Mouse (Mus musculus) ES-Bruce4 (cell line): Measurements from ENCODE around the gene Ankrd17. TPM values are rescaled to one million over a fixed set of nuclear protein-coding genes. Genes with fewer than 3 reads are reported as not detected.

Source experiments
- H3K27ac ChIP-seq: 2 replicates; pipeline ENCODE4 v1.5.1; 2012; ENCODE audit warnings: low read length, inconsistent platforms; ENCODE audit not compliant: insufficient read depth
- H3K27me3 ChIP-seq: 2 replicates; pipeline ENCODE4 v1.6.1; 2012; ENCODE audit warnings: mild to moderate bottlenecking, low read length, inconsistent platforms; ENCODE audit not compliant: control insufficient read depth, poor library complexity, insufficient read depth, severe bottlenecking
- H3K36me3 ChIP-seq: 2 replicates; pipeline ENCODE4 v1.6.1; 2012; ENCODE audit warnings: inconsistent platforms, mild to moderate bottlenecking, low read length, moderate library complexity; ENCODE audit not compliant: control insufficient read depth, poor library complexity, insufficient read depth, severe bottlenecking
- H3K4me1 ChIP-seq: one replicate; pipeline ENCODE4 v1.8.1; 2011; ENCODE audit warnings: low read length; ENCODE audit not compliant: control insufficient read depth, insufficient read depth
- H3K4me3 ChIP-seq: 2 replicates; pipeline ENCODE4 v1.5.1; 2011; ENCODE audit warnings: low read depth, mild to moderate bottlenecking, low read length
- H3K9ac ChIP-seq: 2 replicates; pipeline ENCODE4 v1.6.1; 2012; ENCODE audit warnings: low read depth, mild to moderate bottlenecking, inconsistent platforms; ENCODE audit not compliant: poor library complexity, severe bottlenecking
- H3K9me3 ChIP-seq: replicated peaks from 2 replicates; pipeline ENCODE4 v1.6.1; 2012; ENCODE audit warnings: mild to moderate bottlenecking, low read length, inconsistent platforms; ENCODE audit not compliant: control insufficient read depth, poor library complexity, insufficient read depth, severe bottlenecking
- CTCF ChIP-seq: IDR thresholded peaks from one replicate; pipeline ENCODE4 v1.8.1; 2011; ENCODE audit warnings: low read depth, low read length
- EP300 ChIP-seq: IDR thresholded peaks from 2 replicates; pipeline ENCODE4 v1.6.1; 2011; ENCODE audit warnings: low read depth, low read length; ENCODE audit not compliant: insufficient read depth
- POLR2A ChIP-seq: IDR thresholded peaks from one replicate; pipeline ENCODE4 v1.8.1; 2011; ENCODE audit warnings: low read length; ENCODE audit not compliant: insufficient read depth
- polyA plus RNA-seq: library from polyadenylated mRNA; stranded (reverse); fragments of >200 nt; gene quantifications from 2 replicates; pipeline ENCODE4 v1.2.4, GENCODE M21; 2011; ENCODE audit warnings: low read depth; ENCODE audit not compliant: missing spikeins, insufficient read depth, insufficient read length

The Ankrd17 gene
- polyA plus RNA-seq, 1 experiment: 141 TPM

DNA sequence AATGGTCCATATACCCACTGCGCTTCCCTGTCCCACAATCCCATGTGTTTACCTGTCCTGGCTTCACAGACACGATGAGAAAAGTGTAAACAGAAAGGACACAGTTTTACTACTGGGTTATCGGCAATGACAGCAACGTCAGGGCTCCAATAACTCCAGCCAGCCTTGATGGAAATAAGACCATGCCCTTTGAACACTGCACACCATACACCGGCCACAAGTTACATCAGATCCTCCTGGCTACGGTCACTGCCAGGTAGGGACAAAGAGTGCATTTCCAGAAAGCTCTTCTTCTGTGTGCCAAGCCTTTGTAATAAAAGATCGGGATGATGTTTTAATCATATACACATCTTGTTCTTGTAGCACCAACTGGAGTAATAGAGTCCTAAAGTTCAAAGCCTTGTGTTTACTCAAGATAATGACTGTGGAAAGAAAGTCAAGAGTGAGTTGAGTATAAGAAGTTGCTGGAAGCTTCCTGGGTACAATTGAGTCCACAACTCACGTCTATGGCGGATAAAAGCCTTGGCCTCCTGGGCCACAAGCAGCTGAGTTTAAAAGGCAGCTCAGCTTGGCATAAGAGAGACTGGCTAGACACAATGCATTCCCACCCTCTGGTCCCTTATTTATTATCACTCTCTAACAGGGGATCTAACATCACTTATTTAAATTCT lies 163.8 kb downstream of the Ankrd17 start:
- Histone ChIP-seq H3K9ac (no peak overlapping the region), H3K4me1 (no peaks in the 10 kb centered on the region), H3K4me3 (no peak overlapping the region), H3K27ac (no peak overlapping the region), H3K36me3 (no peaks in the 10 kb centered on the region), H3K27me3 (no peaks in the 10 kb centered on the region), H3K9me3 (no peaks in the 10 kb centered on the region)
- TF ChIP-seq POLR2A: no peak
- no peak for TF ChIP-seq CTCF
- no peak for TF ChIP-seq EP300

GRCm38 (mm10) chr5:90199922-90200632 lies 166.3 kb downstream of the Ankrd17 start:
- Histone ChIP-seq H3K9ac (no peak overlapping the region), H3K9me3 (no peaks in the 10 kb centered on the region), H3K27ac (no peak overlapping the region), H3K36me3 (no peaks in the 10 kb centered on the region), H3K4me3 (no peak overlapping the region), H3K4me1 (no peaks in the 10 kb centered on the region), H3K27me3 (no peaks in the 10 kb centered on the region)
- TF ChIP-seq POLR2A (no peak), CTCF (no peak)

DNA sequence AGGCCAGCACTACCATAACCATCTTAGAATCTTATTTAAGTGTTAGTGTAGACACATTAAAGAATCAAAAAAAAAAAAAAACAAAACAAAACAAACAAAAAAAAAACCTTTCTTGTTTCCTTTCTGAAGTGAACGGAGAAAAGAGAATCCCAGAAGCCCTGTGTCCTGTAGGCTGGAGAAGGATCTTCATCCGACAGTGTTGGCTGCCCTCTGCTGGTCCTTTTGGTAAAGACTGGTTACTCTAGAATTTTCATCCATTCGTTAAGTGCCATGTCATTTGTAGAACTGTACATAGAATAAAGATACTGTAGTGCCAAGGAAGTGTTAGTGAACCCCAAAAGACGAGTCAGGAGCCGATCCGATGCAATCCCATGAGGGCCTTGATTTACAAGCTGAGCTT lies 171.5 kb downstream of the Ankrd17 start:
- no peak overlapping the region for H3K9ac ChIP-seq
- TF ChIP-seq POLR2A (no peak), CTCF (peak; percentile 39)
- no peaks in the 10 kb centered on the region for H3K36me3 ChIP-seq
- no peak overlapping the region for H3K27ac ChIP-seq
- no peak overlapping the region for H3K4me3 ChIP-seq
- no peaks in the 10 kb centered on the region for H3K9me3 ChIP-seq
- no peaks in the 10 kb centered on the region for H3K4me1 ChIP-seq
- no peaks in the 10 kb centered on the region; the same call in 1 of the 2 replicates for H3K27me3 ChIP-seq

- Histone ChIP-seq H3K27me3 (no peaks in the 10 kb centered on the region), H3K9ac (no peak overlapping the region), H3K4me1 (no peaks in the 10 kb centered on the region), H3K4me3 (no peak overlapping the region), H3K36me3 (no peaks in the 10 kb centered on the region), H3K9me3 (no peaks in the 10 kb centered on the region), H3K27ac (no peak overlapping the region)
- TF ChIP-seq POLR2A: no peak
- TF ChIP-seq EP300: no peak
- TF ChIP-seq CTCF: no peak
Measured at GRCm38 (mm10) chr5:90182782-90183181, 183.6 kb downstream of the Ankrd17 start.

GRCm38 (mm10) chr5:90179094-90179493 lies 187.3 kb downstream of the Ankrd17 start:
- no peak overlapping the region for H3K9ac ChIP-seq
- H3K27me3 ChIP-seq: no peaks in the 10 kb centered on the region
- H3K4me1 ChIP-seq: no peaks in the 10 kb centered on the region
- TF ChIP-seq EP300: no peak
- TF ChIP-seq POLR2A: no peak
- no peak for TF ChIP-seq CTCF
- H3K4me3 ChIP-seq: no peak overlapping the region
- H3K9me3 ChIP-seq: no peaks in the 10 kb centered on the region
- no peaks in the 10 kb centered on the region for H3K36me3 ChIP-seq
- H3K27ac ChIP-seq: no peak overlapping the region

DNA sequence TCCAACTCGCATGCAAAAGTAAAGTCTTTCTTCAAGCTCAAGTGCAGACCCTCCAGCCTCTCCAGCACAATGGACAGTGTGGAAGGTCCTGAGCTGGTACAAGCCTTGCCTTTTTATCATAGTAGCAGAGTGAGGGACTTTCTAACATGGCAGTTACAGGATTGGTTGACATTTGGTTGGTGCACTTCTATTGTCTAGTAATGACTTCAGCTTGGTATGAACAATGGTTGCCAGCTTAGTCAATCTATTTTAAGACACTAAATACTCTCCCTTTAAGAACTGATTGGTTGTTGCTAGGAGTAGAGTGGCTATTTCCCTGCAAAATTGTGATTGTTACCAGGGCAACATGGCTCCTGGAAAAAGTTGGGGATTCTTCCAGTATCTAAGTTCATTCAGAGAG lies 188.3 kb downstream of the Ankrd17 start:
- Histone ChIP-seq H3K4me3 (no peak overlapping the region), H3K36me3 (no peaks in the 10 kb centered on the region), H3K27me3 (no peaks in the 10 kb centered on the region), H3K27ac (no peak overlapping the region), H3K9ac (no peak overlapping the region), H3K9me3 (no peaks in the 10 kb centered on the region), H3K4me1 (no peaks in the 10 kb centered on the region)
- TF ChIP-seq CTCF (no peak), EP300 (no peak), POLR2A (no peak)

Other genes with a start within 250 kb of the Ankrd17 start
- gene Cox18, start 142.6 kb downstream of the Ankrd17 start, polyA plus RNA-seq: 33.3 and 36.3 TPM in 2 replicates
- gene Gm9958, start 627 bp upstream of the Ankrd17 start, polyA plus RNA-seq: 3.0 and 3.8 TPM in 2 replicates
- not detected in 2 replicates for gene Alb, start 94.3 kb upstream of the Ankrd17 start, polyA plus RNA-seq
- not detected in 2 replicates for gene Afp, start 124.2 kb upstream of the Ankrd17 start, polyA plus RNA-seq
- gene Afm, start 152.4 kb upstream of the Ankrd17 start, polyA plus RNA-seq: 0.67 and 0.70 TPM in 2 replicates
- gene 5830473C10Rik, start 194.5 kb upstream of the Ankrd17 start, polyA plus RNA-seq: not detected in 2 replicates